Mouse (Mus musculus): Measurements from ENCODE around the gene Lca5l.

GRCm38 (mm10) chr16:96187619-96188018 is 4.5 kb downstream of the Lca5l start:
- TF ChIP-seq CTCF (IDR thresholded peaks at IDR 0.05; ENCODE audit: extremely low read depth, insufficient read length, insufficient replicate concordance, low read depth, low read length) (no peak), POLR2A (IDR thresholded peaks at IDR 0.05; ENCODE audit: low read depth, low read length) (no peak)
